Mouse (Mus musculus) induced T-regulatory cell, adult 2 months (primary cell): ENCODE results near the gene Amer1.
A peak's percentile ranks its signal among the peaks of the same experiment; 100 is the strongest.

Source experiments
- DNase-seq: peaks from one replicate; pipeline ENCODE4 v3.0.0-alpha.2; 2012; ENCODE audit warnings: low read depth

The Amer1 gene

GRCm38 (mm10) chrX:95444776-95445111 is at the start of gene Amer1:
Amer1 (minus strand) TSS chrX:95444872.
- peak; percentile 93 for DNase-seq

DNA sequence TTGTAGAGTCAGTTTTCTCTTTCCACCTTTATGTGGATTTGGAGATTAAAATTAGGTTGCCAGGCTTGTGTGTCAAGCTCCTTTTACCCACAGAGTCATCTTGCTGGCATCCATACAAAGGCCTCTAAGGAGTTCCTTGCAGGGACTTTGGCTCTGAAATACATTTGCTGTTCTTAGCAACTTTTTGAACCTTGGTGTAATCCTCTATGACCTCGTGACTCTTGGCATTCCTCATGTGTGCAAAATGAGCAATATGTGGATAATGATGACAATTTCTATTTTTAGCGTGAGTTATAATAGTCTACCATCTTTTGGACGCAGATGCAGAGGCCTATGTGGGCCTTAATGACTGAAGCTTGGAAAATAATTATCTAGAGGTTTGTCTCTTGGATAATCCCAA is 12.5 kb upstream of the Amer1 start:
- no peak for DNase-seq

GRCm38 (mm10) chrX:95445866-95446265 is 1.2 kb upstream of the Amer1 start:
- DNase-seq = no peak

DNA sequence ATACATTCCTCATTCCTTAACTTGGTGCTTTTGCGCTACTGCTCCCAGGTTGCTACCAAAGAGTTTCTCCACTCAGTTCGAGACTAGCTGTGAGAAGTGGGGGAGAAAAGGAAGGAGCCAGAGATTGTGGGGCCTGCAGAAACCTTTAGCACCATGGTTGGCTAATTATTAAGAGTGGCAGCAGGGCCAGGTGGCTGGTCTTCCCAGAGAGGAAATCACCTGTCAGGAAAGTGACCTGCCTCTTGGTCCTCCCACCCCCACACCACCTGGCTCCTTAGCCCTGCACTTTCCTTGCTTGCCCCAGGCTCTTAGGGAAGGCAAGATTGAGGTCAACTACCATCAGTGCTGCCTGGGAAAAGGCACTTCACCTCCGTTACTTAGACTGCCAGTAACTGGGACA is 469 bp upstream of the Amer1 start:
- no peak for DNase-seq

- DNase-seq = peak; percentile 61
Observed at GRCm38 (mm10) chrX:95443898-95444775, 535 bp downstream of the Amer1 start.

- DNase-seq = no peak
Observed at GRCm38 (mm10) chrX:95443390-95443789, 1.3 kb downstream of the Amer1 start.

DNA sequence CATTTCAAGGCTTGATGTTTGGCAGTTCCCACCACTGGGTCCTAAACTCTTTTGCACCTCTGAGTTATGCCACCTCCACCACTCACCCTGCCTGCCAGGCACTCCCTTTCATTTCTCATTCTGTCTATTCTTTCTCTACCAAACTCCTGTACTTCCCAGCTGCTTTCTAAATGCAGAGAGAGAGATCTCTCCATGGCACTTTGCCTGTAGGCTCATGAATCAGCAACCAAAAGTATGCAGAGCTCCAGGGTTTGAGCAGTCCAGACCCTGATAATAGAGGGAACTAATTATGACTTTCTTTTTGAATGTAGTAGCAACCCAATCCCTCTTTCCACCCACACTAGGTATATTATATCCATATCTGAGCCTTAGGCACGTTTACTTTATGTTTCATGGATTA is 2.4 kb downstream of the Amer1 start:
- no peak for DNase-seq

DNA sequence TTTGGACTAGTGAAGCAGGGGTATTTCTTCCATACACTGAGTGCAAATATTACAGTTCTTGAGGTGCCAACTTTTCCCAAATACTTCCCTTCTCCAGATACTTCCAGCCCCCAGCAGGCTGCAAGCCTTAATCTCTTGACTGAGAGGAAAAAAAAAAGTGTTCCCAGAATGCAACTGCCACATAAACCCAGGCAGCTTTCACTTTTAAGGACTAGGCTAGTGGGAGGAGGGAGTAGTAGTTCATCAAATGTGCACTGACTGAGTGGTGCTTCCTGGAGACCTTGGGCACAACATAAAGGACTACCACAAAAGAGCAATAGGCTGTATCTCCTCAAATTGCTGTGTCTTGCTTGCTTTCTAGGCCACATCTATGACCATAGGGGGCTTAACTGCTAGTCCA is 3.4 kb downstream of the Amer1 start:
- no peak for DNase-seq

GRCm38 (mm10) chrX:95438491-95438890 is 6.2 kb downstream of the Amer1 start:
- DNase-seq = no peak

DNA sequence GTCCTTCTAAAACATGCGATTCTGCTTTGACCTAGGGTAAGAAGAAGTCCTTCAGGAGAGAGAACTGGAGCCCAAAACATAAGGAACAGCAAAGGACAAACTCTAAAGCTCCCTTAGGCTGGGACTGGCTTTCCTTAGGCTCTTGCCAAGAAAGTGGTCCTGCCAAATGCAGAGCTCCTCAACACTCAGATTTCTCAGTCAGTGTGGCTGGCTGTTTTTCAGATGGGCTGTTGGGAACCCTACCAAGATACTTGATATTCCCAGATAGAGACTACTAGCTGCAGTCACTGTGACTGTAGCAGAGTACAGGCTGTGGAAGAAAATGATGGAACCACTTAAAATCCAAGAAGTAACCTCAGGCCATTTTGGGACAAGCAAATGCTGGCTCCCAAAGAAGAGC is 7.4 kb downstream of the Amer1 start:
- DNase-seq = no peak

DNA sequence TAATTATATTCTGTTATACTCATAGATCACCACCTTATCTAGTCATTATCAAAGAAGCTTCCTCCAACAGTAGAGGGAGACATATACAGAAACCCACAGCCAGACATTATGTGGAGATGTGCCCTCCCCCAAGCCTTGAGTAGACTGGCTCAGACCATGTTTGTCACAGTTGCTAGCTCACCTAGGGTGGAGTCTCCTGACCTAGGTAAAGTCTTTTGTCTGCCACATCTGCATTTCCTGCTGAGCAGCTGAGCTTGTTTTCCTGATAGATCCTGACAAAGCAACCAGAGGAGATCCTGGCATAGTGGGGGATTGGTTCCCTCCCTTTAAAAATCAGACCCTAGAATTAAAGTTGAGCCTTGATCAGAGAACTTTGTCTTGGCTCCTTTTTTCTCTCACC is 71.6 kb downstream of the Amer1 start:
- no peak for DNase-seq
